Mouse (Mus musculus) lung, embryonic 15.5 days (tissue): ENCODE data around the gene Paox. TPM values are rescaled to one million over a fixed set of nuclear protein-coding genes. Genes with fewer than 3 reads are reported as not detected.
"Not testable (repeated sequence)": the region's sequence is repeated elsewhere in the genome, so short reads cannot be mapped to it uniquely, and the experiment has no call there.

ENCODE experiments used
- ATAC-seq: fragments of 200-750 bp; cut with Nextera tagmentation; 2 replicates; pipeline ENCODE4 v1.8.0; 2017; ENCODE audit warnings: moderate number of reproducible peaks, borderline replicate concordance; ENCODE audit not compliant: low FRiP score, low TSS enrichment; ENCODE audit errors: extremely low read depth
- H3K27ac ChIP-seq: fragments of 300-500 bp; sonication (generic); 2 replicates; pipeline ENCODE4 v1.5.1; 2015; ENCODE audit warnings: moderate library complexity, mild to moderate bottlenecking, inconsistent platforms
- H3K27me3 ChIP-seq: fragments of 300-500 bp; sonication (generic); 2 replicates; pipeline ENCODE4 v1.6.1; 2015; ENCODE audit warnings: inconsistent platforms
- H3K36me3 ChIP-seq: fragments of 300-500 bp; sonication (generic); 2 replicates; pipeline ENCODE4 v1.6.1; 2015; ENCODE audit warnings: inconsistent platforms
- H3K4me1 ChIP-seq: fragments of 300-500 bp; sonication (generic); 2 replicates; pipeline ENCODE4 v1.6.1; 2015; ENCODE audit warnings: inconsistent platforms
- H3K4me2 ChIP-seq: fragments of 300-500 bp; sonication (generic); 2 replicates; pipeline ENCODE4 v1.6.1; 2015; ENCODE audit warnings: inconsistent platforms, mild to moderate bottlenecking, moderate library complexity
- H3K4me3 ChIP-seq: fragments of 300-500 bp; sonication (generic); 2 replicates; pipeline ENCODE4 v1.5.1; 2015; ENCODE audit warnings: mild to moderate bottlenecking, inconsistent platforms
- H3K9ac ChIP-seq: fragments of 300-500 bp; sonication (generic); 2 replicates; pipeline ENCODE4 v1.6.1; 2015; ENCODE audit warnings: inconsistent platforms
- H3K9me3 ChIP-seq: fragments of 300-500 bp; sonication (generic); 2 replicates; pipeline ENCODE4 v1.6.1; 2016; ENCODE audit warnings: inconsistent platforms
- WGBS: fragments of 180-500 bp; shearing (Covaris S2); methylation state at CpG from one replicate; pipeline ENCODE4 v1.1.7; 2015; 5-methylcytosine and 5-hydroxymethylcytosine counted together
- polyA plus RNA-seq: library from polyadenylated mRNA; unstranded; fragments of >200 nt; fragmentation: Nextera tagmentation; extraction: Ambion mirVana; gene quantifications from 2 replicates; pipeline ENCODE4 v1.2.1, GENCODE M21; 2015

Gene Paox
- polyA plus RNA-seq, 1 experiment from 2014 or later: 22.3 TPM

GRCm38 (mm10) chr7:140124382-140124781, 8.8 kb downstream of the Paox start:
- no peak for ATAC-seq
- Histone ChIP-seq H3K27ac (no peak overlapping the region), H3K9ac (no peak overlapping the region), H3K4me1 (peaks cover 12% of the 10 kb centered on the region), H3K4me2 (no peak overlapping the region), H3K27me3 (no peaks in the 10 kb centered on the region), H3K36me3 (no peaks in the 10 kb centered on the region), H3K9me3 (no peaks in the 10 kb centered on the region), H3K4me3 (no peak overlapping the region)
- 84% methylated on average over 1 of the region's 1 CpGs for WGBS

- Histone ChIP-seq H3K9me3 (no peaks in the 10 kb centered on the region), H3K27me3 (no peaks in the 10 kb centered on the region), H3K4me2 (peak overlapping the region; percentile 68), H3K9ac (peak overlapping the region; percentile 69), H3K27ac (peak overlapping the region; percentile 57), H3K4me3 (peak overlapping the region; percentile 67), H3K36me3 (peaks cover 8% of the 10 kb centered on the region; the same call in 1 of the 2 replicates), H3K4me1 (peaks cover 12% of the 10 kb centered on the region)
- peak; percentile 98 for ATAC-seq
- WGBS: 2% methylated on average over 40 of the region's 40 CpGs
These were observed 9.9 kb downstream of the Paox start for GRCm38 (mm10) chr7:140125278-140126021.

- 5% methylated on average over 5 of the region's 5 CpGs for WGBS
- H3K4me1 ChIP-seq: peaks cover 12% of the 10 kb centered on the region
- no peak; the same call in 1 of the 2 replicates for ATAC-seq
- peak overlapping the region; percentile 68 for H3K4me2 ChIP-seq
- H3K27me3 ChIP-seq: no peaks in the 10 kb centered on the region
- peak overlapping the region; percentile 57 for H3K27ac ChIP-seq
- peak overlapping the region; percentile 67 for H3K4me3 ChIP-seq
- no peaks in the 10 kb centered on the region for H3K9me3 ChIP-seq
- peaks cover 11% of the 10 kb centered on the region; the same call in 1 of the 2 replicates for H3K36me3 ChIP-seq
- H3K9ac ChIP-seq: peak overlapping the region; percentile 69
These were observed 10.4 kb downstream of the Paox start for GRCm38 (mm10) chr7:140126022-140126350.

- Histone ChIP-seq H3K9me3 (no peaks in the 10 kb centered on the region), H3K36me3 (peaks cover 11% of the 10 kb centered on the region; the same call in 1 of the 2 replicates), H3K9ac (no peak overlapping the region), H3K4me3 (peak overlapping the region; percentile 3; the same call in 1 of the 2 replicates), H3K4me1 (peaks cover 12% of the 10 kb centered on the region), H3K4me2 (peak overlapping the region; percentile 18), H3K27ac (no peak overlapping the region), H3K27me3 (no peaks in the 10 kb centered on the region)
- no peak for ATAC-seq
- 82% methylated on average over 3 of the region's 3 CpGs for WGBS
These were observed 11.3 kb downstream of the Paox start for GRCm38 (mm10) chr7:140126934-140127333.

- H3K36me3 ChIP-seq: peaks cover 11% of the 10 kb centered on the region; the same call in 1 of the 2 replicates
- no peak overlapping the region for H3K4me2 ChIP-seq
- peaks cover 12% of the 10 kb centered on the region for H3K4me1 ChIP-seq
- H3K27ac ChIP-seq: no peak overlapping the region
- H3K4me3 ChIP-seq: no peak overlapping the region
- H3K27me3 ChIP-seq: no peaks in the 10 kb centered on the region
- WGBS: 79% methylated on average over 2 of the region's 2 CpGs
- H3K9ac ChIP-seq: no peak overlapping the region
- ATAC-seq: no peak
- H3K9me3 ChIP-seq: no peaks in the 10 kb centered on the region
These were observed 12.3 kb downstream of the Paox start for GRCm38 (mm10) chr7:140127911-140128310.

GRCm38 (mm10) chr7:140132184-140132583, 16.6 kb downstream of the Paox start:
- not testable (repeated sequence) for H3K9me3 ChIP-seq, H3K4me3 ChIP-seq, H3K9ac ChIP-seq, H3K4me2 ChIP-seq, H3K27me3 ChIP-seq, H3K4me1 ChIP-seq, H3K27ac ChIP-seq, ATAC-seq
- H3K36me3 ChIP-seq: peaks cover 11% of the 10 kb centered on the region; the same call in 1 of the 2 replicates
- 91% methylated on average over 7 of the region's 7 CpGs for WGBS

- WGBS: 93% methylated on average over 7 of the region's 7 CpGs
These were observed 18.4 kb downstream of the Paox start for GRCm38 (mm10) chr7:140134033-140134432.

GRCm38 (mm10) chr7:140135106-140135770, 19.6 kb downstream of the Paox start:
- no peak for ATAC-seq
- Histone ChIP-seq H3K9me3 (no peaks in the 10 kb centered on the region), H3K4me3 (no peak overlapping the region), H3K36me3 (peaks cover 4% of the 10 kb centered on the region; the same call in 1 of the 2 replicates), H3K27ac (no peak overlapping the region), H3K4me2 (no peak overlapping the region), H3K9ac (no peak overlapping the region), H3K4me1 (peaks cover 4% of the 10 kb centered on the region), H3K27me3 (no peaks in the 10 kb centered on the region)
- WGBS: 87% methylated on average over 5 of the region's 5 CpGs

More at GRCm38 (mm10) chr7:140134033-140134432, 18.4 kb downstream of the Paox start:
- peaks cover 11% of the 10 kb centered on the region; the same call in 1 of the 2 replicates for H3K36me3 ChIP-seq
- not testable (repeated sequence) for H3K27me3 ChIP-seq, H3K4me3 ChIP-seq, H3K9me3 ChIP-seq, H3K27ac ChIP-seq, ATAC-seq, H3K4me2 ChIP-seq, H3K4me1 ChIP-seq, H3K9ac ChIP-seq

GRCm38 (mm10) chr7:140137135-140138020, 21.8 kb downstream of the Paox start, which contains the start of gene Mtg1:
Gene Mtg1, plus strand, starts transcription at chr7:140137564.
- WGBS: 2% methylated on average over 39 of the region's 39 CpGs
- Histone ChIP-seq H3K36me3 (no peaks in the 10 kb centered on the region), H3K9me3 (no peaks in the 10 kb centered on the region), H3K9ac (peak within 1 kb of the TSS; percentile 89), H3K4me1 (peaks cover 4% of the 10 kb centered on the region), H3K27me3 (no peaks in the 10 kb centered on the region), H3K4me3 (peak within 1 kb of the TSS; percentile 72), H3K4me2 (peak within 1 kb of the TSS; percentile 80), H3K27ac (0 out of 2 replicates have a peak within 1 kb of the TSS, but pooled peaks have one; percentile 62)
- ATAC-seq: peak; percentile 97

- Histone ChIP-seq H3K4me2 (peak overlapping the region; percentile 80), H3K27ac (0 out of 2 replicates have a peak overlapping the region, but pooled peaks have one; percentile 62), H3K36me3 (no peaks in the 10 kb centered on the region), H3K9me3 (no peaks in the 10 kb centered on the region), H3K9ac (peak overlapping the region; percentile 89), H3K4me1 (peaks cover 4% of the 10 kb centered on the region), H3K27me3 (no peaks in the 10 kb centered on the region), H3K4me3 (peak overlapping the region; percentile 72)
- no peak for ATAC-seq
- WGBS: 0% methylated on average over 8 of the region's 8 CpGs
These were observed 22.4 kb downstream of the Paox start for GRCm38 (mm10) chr7:140138021-140138310.

GRCm38 (mm10) chr7:140141350-140141749, 25.8 kb downstream of the Paox start:
- Histone ChIP-seq H3K27ac (no peak overlapping the region), H3K4me2 (no peak overlapping the region), H3K4me1 (peaks cover 4% of the 10 kb centered on the region), H3K9me3 (no peaks in the 10 kb centered on the region), H3K36me3 (no peaks in the 10 kb centered on the region), H3K9ac (no peak overlapping the region), H3K4me3 (no peak overlapping the region), H3K27me3 (no peaks in the 10 kb centered on the region)
- ATAC-seq: no peak
- 4% methylated on average over 14 of the region's 14 CpGs for WGBS
